Mouse (Mus musculus): Measurements from ENCODE around the gene Uhrf1.

GRCm38 (mm10) chr17:56303160-56303846, at the start of gene Uhrf1:
- no peak for TF ChIP-seq CTCF (IDR thresholded peaks at IDR 0.05; ENCODE audit: low read depth, low read length)
- no peak for TF ChIP-seq POLR2A (IDR thresholded peaks at IDR 0.05; ENCODE audit: borderline replicate concordance, low read depth, low read length)
